Mouse (Mus musculus) small intestine, adult 2 months (tissue): ENCODE measurements around the gene Tlcd1.

Experiments used
- CTCF ChIP-seq: fragments of 200-500 bp; IDR thresholded peaks from 2 replicates; pipeline ENCODE4 v1.5.1; 2012; ENCODE audit warnings: low read depth, mild to moderate bottlenecking, control low read depth, inconsistent platforms, low read length, moderate library complexity, mixed read lengths; ENCODE audit not compliant: insufficient replicate concordance, insufficient read length; ENCODE audit errors: extremely low read depth
- POLR2A ChIP-seq: fragments of 200-500 bp; IDR thresholded peaks from 2 replicates; pipeline ENCODE4 v1.6.1; 2012; ENCODE audit warnings: low read depth, mild to moderate bottlenecking, control low read depth, inconsistent platforms, low read length, moderate library complexity

DNA sequence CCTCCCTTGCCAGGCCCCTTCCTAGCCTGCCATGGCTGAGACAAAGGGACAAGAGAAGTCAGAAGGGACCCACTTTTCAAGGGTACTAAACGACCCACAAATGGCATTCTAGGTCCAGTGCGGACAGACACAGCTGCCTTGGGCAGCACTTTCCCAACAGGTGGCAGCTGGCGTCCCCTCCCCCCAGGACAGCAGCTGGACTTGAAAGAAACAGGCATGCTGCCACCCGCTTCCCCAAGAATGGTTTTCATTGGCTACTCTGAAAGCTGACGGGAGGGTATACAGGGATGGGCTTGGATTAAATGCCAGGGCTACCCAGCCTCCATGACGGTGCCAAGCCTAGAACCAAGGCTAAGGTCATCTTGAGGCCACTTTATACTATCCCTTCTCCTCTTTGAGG is 14.0 kb upstream of the Tlcd1 start:
- TF ChIP-seq CTCF (no peak), POLR2A (no peak)
